In genomic region chr1:189359699-189360098, GRCm38 (mm10) we compare ENCODE assay signal across 32 mouse cellular contexts. TPM values are rescaled to one million over a fixed set of nuclear protein-coding genes. Genes with fewer than 3 reads are reported as not detected.
DNase-seq lines count a peak whose midpoint lies in the region; ATAC-seq lines count a peak whose summit lies in the region.
"Had no signal": no experiment of that assay in that cellular context is flagged by ENCODE, and none has a peak within 500 bp of the region (broad histone marks: within the 10 kb centered on the region; RNA-seq: fewer than 3 reads in every experiment).

No protein-coding gene starts in this region.

- DNase-seq in heart, adult 11 months: peak; percentile 71
- DNase-seq in heart, postnatal 10 days: no peak
- peak; percentile 29 for DNase-seq in testis, postnatal 10 days (ENCODE audit: low spot score)
- DNase-seq in testis, postnatal 14 days (ENCODE audit: low spot score): no peak
- DNase-seq in urinary bladder, postnatal 36 days (ENCODE audit: low spot score in 2 of 2): peak; percentile 19 to 21
- DNase-seq in urinary bladder, adult 2 months (ENCODE audit: low spot score): no peak
- no peak for DNase-seq in layer of hippocampus, postnatal 10 days (ENCODE audit: low spot score in 2 of 2)
- DNase-seq: adrenal gland, adult 2 months; adrenal gland, postnatal 14 days; B cell, adult 2 months; cerebellum, adult 11 months; cerebellum, adult 2 months; cerebellum, adult 9-11 months; cerebellum, postnatal 25 days; gastrocnemius, postnatal 10 days; gastrocnemius, postnatal 36 days; heart, adult 18-20 months; heart, postnatal 14 days; heart, postnatal 4 days had no signal

- H3K36me3 ChIP-seq in limb, embryonic 15.5 days: no peaks in the 10 kb centered on the region
- H3K36me3 ChIP-seq: embryonic facial prominence, embryonic 15.5 days; G1E; heart, embryonic 12.5 days; heart, embryonic 15.5 days had no signal

- 51% methylated on average over 4 of the region's 4 CpGs for WGBS in limb, embryonic 15.5 days

- no peak overlapping the region for H3K9ac ChIP-seq in limb, embryonic 15.5 days
- H3K9ac ChIP-seq: embryonic facial prominence, embryonic 15.5 days; forebrain, embryonic 13.5 days; heart, embryonic 12.5 days; heart, embryonic 15.5 days; hindbrain, embryonic 14.5 days had no signal

- no peak overlapping the region for H3K4me2 ChIP-seq in limb, embryonic 15.5 days
- H3K4me2 ChIP-seq: embryonic facial prominence, embryonic 15.5 days; forebrain, embryonic 13.5 days; heart, embryonic 12.5 days; heart, embryonic 15.5 days; hindbrain, embryonic 14.5 days had no signal

- 0 out of 2 replicates have a peak, but pooled peaks cover 5% of the 10 kb centered on the region for H3K4me1 ChIP-seq in limb, embryonic 15.5 days
- H3K4me1 ChIP-seq: embryonic facial prominence, embryonic 15.5 days; forebrain, embryonic 13.5 days; heart, embryonic 12.5 days; heart, embryonic 15.5 days had no signal

- H3K27ac ChIP-seq in limb, embryonic 15.5 days: no peak overlapping the region
- H3K27ac ChIP-seq: embryonic facial prominence, embryonic 15.5 days; forebrain, embryonic 13.5 days; heart, embryonic 15.5 days; hindbrain, embryonic 14.5 days; hindbrain, postnatal 0 days had no signal

- no peak overlapping the region for H3K4me3 ChIP-seq in limb, embryonic 15.5 days
- H3K4me3 ChIP-seq: embryonic facial prominence, embryonic 15.5 days; forebrain, embryonic 13.5 days; heart, embryonic 12.5 days; heart, embryonic 15.5 days had no signal

- intact Hi-C loops in heart, postnatal 10 days (cut with DNase I): no loop called here

- no peaks in the 10 kb centered on the region for H3K27me3 ChIP-seq in limb, embryonic 15.5 days
- H3K27me3 ChIP-seq: CH12.LX; embryonic facial prominence, embryonic 15.5 days; forebrain, embryonic 13.5 days; heart, embryonic 12.5 days; heart, embryonic 15.5 days had no signal

- no peaks in the 10 kb centered on the region for H3K9me3 ChIP-seq in limb, embryonic 15.5 days
- H3K9me3 ChIP-seq: embryonic facial prominence, embryonic 15.5 days; forebrain, embryonic 13.5 days; heart, embryonic 12.5 days; heart, embryonic 15.5 days had no signal

- 0 out of 2 replicates have a peak, but pooled peaks have one; percentile 48 for ATAC-seq in limb, embryonic 15.5 days (ENCODE audit: insufficient number of reproducible peaks, low FRiP score, low TSS enrichment, low read depth)
- ATAC-seq: forebrain, embryonic 13.5 days; forebrain, embryonic 16.5 days; hindbrain, postnatal 0 days; inflammation-experienced regulatory T-cells, adult 6 months; Patski had no signal

RNA-seq across cellular contexts. Expression of gene Kcnk2, which starts 42.4 kb away (rescaled TPM):
- total RNA-seq in heart, postnatal 10 days (2021): 1 to 10 TPM; 4.5 to 7.1 TPM
- 7.5 and 9.6 TPM in 2 replicates for polyA plus RNA-seq in urinary bladder, adult 2 months (2012; rRNA removed)
- 7.2 and 9.3 TPM in 2 replicates for polyA plus RNA-seq in limb, embryonic 15.5 days (2015; fragmentation: Nextera tagmentation; extraction: Ambion mirVana)
- total RNA-seq in layer of hippocampus, postnatal 10 days (2021): 10 to 100 TPM; 46.3 to 49.5 TPM
- total RNA-seq: CH12.LX; common myeloid progenitor, adult 5-6 weeks had no signal
- polyA plus RNA-seq: G1E; inflammation-experienced regulatory T-cells, adult 6 months; Patski had no signal

Comparison
In these comparisons a context has a peak if more than half of its experiments do, and no peak if none do; other contexts are left out.
1. DNase-seq: peak in heart, adult 11 months (single experiment), testis, postnatal 10 days (single experiment) and urinary bladder, postnatal 36 days (2 of 2); none in heart, postnatal 10 days (0 of 2), testis, postnatal 14 days (single experiment), urinary bladder, adult 2 months (single experiment) and layer of hippocampus, postnatal 10 days (0 of 2).
2. RNA of gene Kcnk2, which starts 42.4 kb away (total RNA-seq): 46.3 to 49.5 TPM in layer of hippocampus, postnatal 10 days; 4.5 to 7.1 TPM in heart, postnatal 10 days; every median in the first group is over 4 times any median in the second.